Mouse (Mus musculus) myocyte (in vitro differentiated cells): ENCODE results near the gene Psmc3.

Experiments
- MAX ChIP-seq: IDR thresholded peaks from one replicate; pipeline ENCODE4 v1.6.1; 2011; ENCODE audit warnings: low read depth, mild to moderate bottlenecking, control low read depth
- POLR2A ChIP-seq: IDR thresholded peaks from one replicate; pipeline ENCODE4 v1.6.1; 2011; ENCODE audit warnings: low read depth, mild to moderate bottlenecking, control low read depth, moderate library complexity; ENCODE audit not compliant: insufficient read length
- POLR2AphosphoS2 ChIP-seq: IDR thresholded peaks from one replicate; pipeline ENCODE4 v1.6.1; 2011; ENCODE audit warnings: low read depth, control low read depth; ENCODE audit not compliant: insufficient read length

DNA sequence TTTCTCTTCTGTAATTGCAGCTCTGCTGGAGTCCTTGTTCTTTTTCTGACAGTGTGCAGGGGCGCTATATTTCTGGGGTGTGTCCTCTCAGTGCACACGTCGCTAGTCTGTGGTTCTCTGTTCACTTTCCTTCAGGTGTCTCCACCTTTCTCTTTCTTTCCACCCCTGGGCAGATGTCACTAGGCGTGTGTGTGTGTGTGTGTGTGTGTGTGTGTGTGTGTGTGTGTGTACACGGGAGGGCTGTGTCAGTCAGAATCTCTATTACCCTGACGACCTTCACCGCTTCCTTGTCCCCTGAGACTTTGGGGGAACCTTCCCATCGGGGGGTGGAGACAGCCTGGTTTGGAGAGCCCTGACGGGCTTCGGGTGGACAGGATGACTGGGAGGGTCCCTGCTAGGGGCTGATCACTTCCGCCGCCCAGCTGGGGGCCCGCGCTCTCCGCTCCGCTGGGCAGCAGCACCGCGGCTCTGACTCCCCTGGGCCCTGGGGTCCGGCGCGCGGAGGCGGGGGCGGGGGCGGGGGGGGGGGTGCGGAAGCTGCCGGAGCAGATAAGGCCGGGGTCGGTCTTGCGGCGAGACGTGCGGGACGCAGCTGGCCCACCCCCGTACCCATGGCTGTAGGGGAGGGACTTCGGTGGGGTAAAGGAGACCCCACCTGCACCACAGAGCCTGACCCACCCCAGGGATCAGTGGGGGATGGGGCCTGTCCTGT lies 24.7 kb downstream of the Psmc3 start:
- no peak for TF ChIP-seq POLR2A
- TF ChIP-seq MAX: no peak
- no peak for TF ChIP-seq POLR2AphosphoS2
